Mouse (Mus musculus): ENCODE data around the gene Ctsk. TPM values are rescaled to one million over a fixed set of nuclear protein-coding genes. Genes with fewer than 3 reads are reported as not detected.
A peak's percentile ranks its signal among the peaks of the same experiment; 100 is the strongest.

The Ctsk gene
- polyA plus RNA-seq, 1 experiment from 2014 or later = 7.6 TPM

- H3K9me3 ChIP-seq (ENCODE audit: control insufficient read depth, low read length) = no peaks in the 10 kb centered on the region
- no peaks in the 10 kb centered on the region for H3K36me3 ChIP-seq (ENCODE audit: control insufficient read depth, insufficient read depth, low read length)
- no peak overlapping the region for H3K9ac ChIP-seq (replicated peaks; ENCODE audit: low read length)
- WGBS = 32% methylated on average over 10 of the region's 10 CpGs
- H3K4me2 ChIP-seq (ENCODE audit: low read length) = no peak overlapping the region
- peak; percentile 89 for DNase-seq
- H3K27me3 ChIP-seq (ENCODE audit: control insufficient read depth, insufficient read depth, low read length) = no peaks in the 10 kb centered on the region
- H3K4me1 ChIP-seq (ENCODE audit: control insufficient read depth, insufficient read depth, low read length) = no peaks in the 10 kb centered on the region
- no peak overlapping the region for H3K27ac ChIP-seq (replicated peaks; ENCODE audit: low read depth, low read length)
- ATAC-seq (ENCODE audit: low FRiP score, low TSS enrichment) = peak; percentile 20; the same call in 1 of the 2 replicates
- no peak overlapping the region for H3K4me3 ChIP-seq (replicated peaks; ENCODE audit: low read depth, low read length)
Observed at GRCm38 (mm10) chr3:95517493-95517898, 18.4 kb downstream of the Ctsk start.

DNA sequence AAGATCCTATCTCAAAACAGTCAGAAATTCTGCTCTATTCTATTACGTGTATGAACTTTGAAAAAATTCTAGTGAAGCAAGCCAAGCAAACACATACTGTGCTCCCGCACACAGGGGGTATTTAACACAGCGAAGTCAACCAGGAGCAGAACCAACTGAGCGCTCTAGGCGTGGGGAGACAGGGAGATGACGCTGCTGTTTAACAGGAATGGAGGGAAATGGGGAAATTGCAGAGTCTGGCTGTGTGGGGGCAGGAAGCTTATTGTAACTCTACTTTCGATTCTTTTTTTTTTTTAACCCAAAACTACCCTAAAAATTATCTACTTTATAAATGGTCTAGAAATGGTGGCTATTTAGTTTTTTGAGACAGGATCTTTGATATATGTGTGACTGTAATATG lies 19.8 kb downstream of the Ctsk start:
- no peaks in the 10 kb centered on the region for H3K9me3 ChIP-seq (ENCODE audit: control insufficient read depth, low read length)
- H3K4me2 ChIP-seq (ENCODE audit: low read length) = no peak overlapping the region
- DNase-seq (no peak), ATAC-seq (ENCODE audit: low FRiP score, low TSS enrichment) (no peak)
- 83% methylated on average over 7 of the region's 7 CpGs for WGBS
- no peaks in the 10 kb centered on the region for H3K27me3 ChIP-seq (ENCODE audit: control insufficient read depth, insufficient read depth, low read length)
- no peaks in the 10 kb centered on the region for H3K4me1 ChIP-seq (ENCODE audit: control insufficient read depth, insufficient read depth, low read length)
- no peak overlapping the region for H3K9ac ChIP-seq (replicated peaks; ENCODE audit: low read length)
- H3K4me3 ChIP-seq (replicated peaks; ENCODE audit: low read depth, low read length) = no peak overlapping the region
- H3K36me3 ChIP-seq (ENCODE audit: control insufficient read depth, insufficient read depth, low read length) = no peaks in the 10 kb centered on the region
- H3K27ac ChIP-seq (replicated peaks; ENCODE audit: low read depth, low read length) = no peak overlapping the region

DNA sequence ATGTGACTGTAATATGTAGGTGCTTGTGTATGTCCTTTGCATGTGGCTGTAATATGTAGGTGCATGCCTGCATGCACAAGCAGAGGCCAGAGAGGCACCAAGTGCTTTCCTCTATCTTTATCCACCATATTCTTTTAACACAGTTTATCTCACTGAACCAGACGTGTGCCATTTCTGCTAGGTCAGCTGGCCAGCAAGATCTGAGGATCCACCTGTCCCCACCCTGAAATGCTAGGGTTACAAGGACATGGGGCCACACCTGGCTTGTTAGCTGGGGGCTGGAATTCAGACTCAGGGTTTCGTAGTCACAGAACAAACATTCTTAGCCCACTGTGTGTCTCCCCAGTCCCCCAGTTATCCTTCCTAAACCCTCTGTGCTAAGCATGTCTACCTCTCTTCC lies 20.3 kb downstream of the Ctsk start:
- no peak for DNase-seq
- WGBS = 83% methylated on average over 2 of the region's 2 CpGs

GRCm38 (mm10) chr3:95520100-95520499 lies 21.0 kb downstream of the Ctsk start:
- DNase-seq = no peak
- Histone ChIP-seq H3K9me3 (ENCODE audit: control insufficient read depth, low read length) (no peaks in the 10 kb centered on the region), H3K4me2 (ENCODE audit: low read length) (no peak overlapping the region), H3K9ac (replicated peaks; ENCODE audit: low read length) (no peak overlapping the region), H3K4me1 (ENCODE audit: control insufficient read depth, insufficient read depth, low read length) (no peaks in the 10 kb centered on the region), H3K27me3 (ENCODE audit: control insufficient read depth, insufficient read depth, low read length) (no peaks in the 10 kb centered on the region), H3K27ac (replicated peaks; ENCODE audit: low read depth, low read length) (no peak overlapping the region), H3K36me3 (ENCODE audit: control insufficient read depth, insufficient read depth, low read length) (no peaks in the 10 kb centered on the region), H3K4me3 (replicated peaks; ENCODE audit: low read depth, low read length) (no peak overlapping the region)
- WGBS = 85% methylated on average over 3 of the region's 3 CpGs
- no peak for ATAC-seq (ENCODE audit: low FRiP score, low TSS enrichment)

More for the DNA sequence above, 20.3 kb downstream of the Ctsk start:
- Histone ChIP-seq H3K4me2 (ENCODE audit: low read length) (no peak overlapping the region), H3K4me3 (replicated peaks; ENCODE audit: low read depth, low read length) (no peak overlapping the region), H3K27ac (replicated peaks; ENCODE audit: low read depth, low read length) (no peak overlapping the region), H3K4me1 (ENCODE audit: control insufficient read depth, insufficient read depth, low read length) (no peaks in the 10 kb centered on the region), H3K9ac (replicated peaks; ENCODE audit: low read length) (no peak overlapping the region), H3K36me3 (ENCODE audit: control insufficient read depth, insufficient read depth, low read length) (no peaks in the 10 kb centered on the region), H3K9me3 (ENCODE audit: control insufficient read depth, low read length) (no peaks in the 10 kb centered on the region), H3K27me3 (ENCODE audit: control insufficient read depth, insufficient read depth, low read length) (no peaks in the 10 kb centered on the region)
- no peak for ATAC-seq (ENCODE audit: low FRiP score, low TSS enrichment)

DNA sequence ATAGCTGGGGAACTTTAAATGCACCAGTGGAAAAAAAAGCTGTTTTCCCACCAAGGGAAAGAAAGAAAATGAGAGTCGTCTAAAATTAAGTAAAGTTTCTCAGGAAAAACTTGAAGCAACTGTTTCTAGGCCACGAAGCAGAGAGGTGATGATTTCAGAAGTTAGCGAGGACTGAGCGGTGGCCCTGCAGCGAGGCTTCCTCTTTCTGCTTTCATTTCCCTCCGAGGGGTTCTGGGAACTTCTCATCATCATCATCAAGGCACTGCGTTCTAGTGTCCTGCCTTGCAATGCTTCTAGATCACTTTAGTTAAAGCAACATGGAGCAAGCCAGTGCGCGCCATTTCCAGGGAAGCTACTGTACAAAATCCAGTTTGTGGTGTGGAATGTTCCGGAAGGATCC lies 22.1 kb downstream of the Ctsk start:
- H3K4me1 ChIP-seq (ENCODE audit: control insufficient read depth, insufficient read depth, low read length) = no peaks in the 10 kb centered on the region
- no peaks in the 10 kb centered on the region for H3K36me3 ChIP-seq (ENCODE audit: control insufficient read depth, insufficient read depth, low read length)
- no peak for ATAC-seq (ENCODE audit: low FRiP score, low TSS enrichment)
- H3K9ac ChIP-seq (replicated peaks; ENCODE audit: low read length) = no peak overlapping the region
- no peak overlapping the region for H3K4me3 ChIP-seq (replicated peaks; ENCODE audit: low read depth, low read length)
- WGBS = 89% methylated on average over 10 of the region's 10 CpGs
- DNase-seq = no peak
- no peaks in the 10 kb centered on the region for H3K9me3 ChIP-seq (ENCODE audit: control insufficient read depth, low read length)
- H3K27ac ChIP-seq (replicated peaks; ENCODE audit: low read depth, low read length) = no peak overlapping the region
- no peak overlapping the region for H3K4me2 ChIP-seq (ENCODE audit: low read length)
- no peaks in the 10 kb centered on the region for H3K27me3 ChIP-seq (ENCODE audit: control insufficient read depth, insufficient read depth, low read length)

- DNase-seq = no peak
- no peak overlapping the region for H3K4me3 ChIP-seq (replicated peaks; ENCODE audit: low read depth, low read length)
- 91% methylated on average over 3 of the region's 3 CpGs for WGBS
- no peaks in the 10 kb centered on the region for H3K9me3 ChIP-seq (ENCODE audit: control insufficient read depth, low read length)
- H3K4me2 ChIP-seq (ENCODE audit: low read length) = no peak overlapping the region
- no peak for ATAC-seq (ENCODE audit: low FRiP score, low TSS enrichment)
- H3K27me3 ChIP-seq (ENCODE audit: control insufficient read depth, insufficient read depth, low read length) = no peaks in the 10 kb centered on the region
- H3K36me3 ChIP-seq (ENCODE audit: control insufficient read depth, insufficient read depth, low read length) = no peaks in the 10 kb centered on the region
- no peak overlapping the region for H3K27ac ChIP-seq (replicated peaks; ENCODE audit: low read depth, low read length)
- no peaks in the 10 kb centered on the region for H3K4me1 ChIP-seq (ENCODE audit: control insufficient read depth, insufficient read depth, low read length)
- H3K9ac ChIP-seq (replicated peaks; ENCODE audit: low read length) = no peak overlapping the region
Observed at GRCm38 (mm10) chr3:95523662-95524061, 24.6 kb downstream of the Ctsk start.

DNA sequence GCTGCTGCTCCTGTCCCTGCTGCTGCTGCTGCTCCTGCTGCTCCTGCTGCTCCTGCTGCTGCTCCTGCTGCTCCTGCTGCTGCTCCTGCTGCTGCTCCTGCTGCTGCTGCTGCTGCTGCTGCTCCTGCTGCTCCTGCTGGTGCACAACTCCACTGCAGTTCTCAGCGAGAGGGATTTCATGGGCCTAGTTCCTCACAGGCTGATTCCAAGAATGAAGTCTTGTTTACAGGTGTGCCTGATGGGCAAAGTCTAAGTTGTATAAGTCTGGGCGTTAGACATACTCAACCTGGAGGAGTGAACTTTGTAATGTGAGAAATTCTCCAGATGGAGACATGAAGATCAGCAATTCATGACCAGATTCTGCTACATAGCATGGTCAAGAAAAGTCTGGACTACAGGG lies 25.6 kb downstream of the Ctsk start:
- Histone ChIP-seq H3K4me1 (ENCODE audit: control insufficient read depth, insufficient read depth, low read length) (no peaks in the 10 kb centered on the region), H3K4me2 (ENCODE audit: low read length) (no peak overlapping the region), H3K9ac (replicated peaks; ENCODE audit: low read length) (no peak overlapping the region), H3K36me3 (ENCODE audit: control insufficient read depth, insufficient read depth, low read length) (no peaks in the 10 kb centered on the region), H3K27ac (replicated peaks; ENCODE audit: low read depth, low read length) (no peak overlapping the region), H3K4me3 (replicated peaks; ENCODE audit: low read depth, low read length) (no peak overlapping the region), H3K9me3 (ENCODE audit: control insufficient read depth, low read length) (no peaks in the 10 kb centered on the region), H3K27me3 (ENCODE audit: control insufficient read depth, insufficient read depth, low read length) (no peaks in the 10 kb centered on the region)
- no peak for DNase-seq
- ATAC-seq (ENCODE audit: low FRiP score, low TSS enrichment) = no peak
- WGBS = 66% methylated on average over 2 of the region's 2 CpGs

GRCm38 (mm10) chr3:95526111-95526510 lies 27.1 kb downstream of the Ctsk start:
- ATAC-seq (ENCODE audit: low FRiP score, low TSS enrichment) (no peak), DNase-seq (no peak)
- Histone ChIP-seq H3K27ac (replicated peaks; ENCODE audit: low read depth, low read length) (no peak overlapping the region), H3K36me3 (ENCODE audit: control insufficient read depth, insufficient read depth, low read length) (no peaks in the 10 kb centered on the region), H3K9ac (replicated peaks; ENCODE audit: low read length) (no peak overlapping the region), H3K4me2 (ENCODE audit: low read length) (no peak overlapping the region), H3K27me3 (ENCODE audit: control insufficient read depth, insufficient read depth, low read length) (no peaks in the 10 kb centered on the region), H3K4me3 (replicated peaks; ENCODE audit: low read depth, low read length) (no peak overlapping the region), H3K4me1 (ENCODE audit: control insufficient read depth, insufficient read depth, low read length) (no peaks in the 10 kb centered on the region), H3K9me3 (ENCODE audit: control insufficient read depth, low read length) (no peaks in the 10 kb centered on the region)

DNA sequence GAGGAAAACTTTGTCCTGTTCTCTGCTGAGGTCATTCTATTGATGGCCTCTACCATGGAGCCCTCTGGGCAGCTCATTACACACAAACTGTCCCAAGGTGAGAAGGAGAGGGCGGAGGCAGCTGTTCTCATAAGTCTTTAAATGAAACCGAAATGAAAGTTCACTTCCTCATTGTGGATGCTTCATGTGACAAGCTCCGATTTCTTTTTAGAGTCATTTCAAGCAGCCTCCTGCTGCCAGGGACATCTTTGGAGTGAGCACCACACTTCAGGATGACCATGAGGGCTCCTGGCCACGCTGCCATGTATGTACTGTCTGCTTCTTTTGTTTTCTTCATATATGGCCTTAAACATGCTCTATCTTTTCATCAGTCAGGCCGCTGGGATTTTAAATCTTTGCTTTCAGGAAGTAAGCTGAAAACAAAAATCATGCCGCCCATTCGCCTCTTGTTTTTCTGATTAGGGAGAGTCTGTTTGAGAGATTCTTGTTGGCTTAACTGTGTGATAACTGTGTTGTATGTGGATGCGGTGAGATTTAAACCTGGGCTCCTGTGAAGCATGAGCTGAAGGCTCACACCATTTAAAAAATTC lies 27.7 kb downstream of the Ctsk start, which contains the start of gene Ctss:
Gene Ctss (plus strand): TSS at position 165 of the 590 bp plus-strand sequence.
- no peaks in the 10 kb centered on the region for H3K36me3 ChIP-seq (ENCODE audit: control insufficient read depth, insufficient read depth, low read length)
- DNase-seq = no peak
- 87% methylated on average over 8 of the region's 8 CpGs for WGBS
- ATAC-seq (ENCODE audit: low FRiP score, low TSS enrichment) = no peak
- no peaks in the 10 kb centered on the region for H3K4me1 ChIP-seq (ENCODE audit: control insufficient read depth, insufficient read depth, low read length)
- H3K27me3 ChIP-seq (ENCODE audit: control insufficient read depth, insufficient read depth, low read length) = no peaks in the 10 kb centered on the region
- no peak within 1 kb of the TSS for H3K4me2 ChIP-seq (ENCODE audit: low read length)
- no peak within 1 kb of the TSS for H3K9ac ChIP-seq (replicated peaks; ENCODE audit: low read length)
- no peak within 1 kb of the TSS for H3K4me3 ChIP-seq (replicated peaks; ENCODE audit: low read depth, low read length)
- H3K27ac ChIP-seq (replicated peaks; ENCODE audit: low read depth, low read length) = no peak within 1 kb of the TSS
- no peaks in the 10 kb centered on the region for H3K9me3 ChIP-seq (ENCODE audit: control insufficient read depth, low read length)
